Mouse (Mus musculus): Measurements from ENCODE around the gene Hmgn3. TPM values are rescaled to one million over a fixed set of nuclear protein-coding genes. Genes with fewer than 3 reads are reported as not detected.

Gene Hmgn3
- polyA plus RNA-seq (2012; rRNA removed), result 4.9 and 6.6 TPM in 2 replicates

GRCm38 (mm10) chr9:83146446-83147188 is at the start of gene Hmgn3:
TSS of gene Hmgn3 (minus strand) at chr9:83146685.
- Histone ChIP-seq H3K4me3 (ENCODE audit: extremely low read depth, insufficient read depth, insufficient read length) (peak within 1 kb of the TSS; percentile 65), H3K27ac (ENCODE audit: insufficient read depth, low read length) (peak within 1 kb of the TSS; percentile 13; the same call in 1 of the 2 replicates), H3K4me1 (ENCODE audit: control insufficient read depth, insufficient read depth, insufficient read length) (peaks cover 8% of the 10 kb centered on the region; the same call in 1 of the 2 replicates), H3K27me3 (ENCODE audit: control insufficient read depth, insufficient read depth, low read length) (no peaks in the 10 kb centered on the region), H3K36me3 (ENCODE audit: control insufficient read depth, insufficient read depth, low read length) (no peaks in the 10 kb centered on the region)
- 11% methylated on average over 28 of the region's 28 CpGs for WGBS
- TF ChIP-seq POLR2A (IDR thresholded peaks at IDR 0.05; ENCODE audit: low read depth, low read length) (no peak), CTCF (IDR thresholded peaks at IDR 0.05; ENCODE audit: extremely low read depth, insufficient read depth, insufficient read length, insufficient replicate concordance) (no peak)
- peak; percentile 32 to 66 for DNase-seq (ENCODE audit: low read depth in 1 of 2, low spot score in 2 of 2)

GRCm38 (mm10) chr9:83195765-83196164 is 49.3 kb upstream of the Hmgn3 start:
- 52% methylated on average over 10 of the region's 10 CpGs for WGBS
- no peak for TF ChIP-seq POLR2A (IDR thresholded peaks at IDR 0.05; ENCODE audit: low read depth, low read length)
- TF ChIP-seq CTCF (IDR thresholded peaks at IDR 0.05; ENCODE audit: extremely low read depth, insufficient read depth, insufficient read length, insufficient replicate concordance), result no peak

GRCm38 (mm10) chr9:83195007-83195406 is 48.5 kb upstream of the Hmgn3 start:
- no peak for DNase-seq (ENCODE audit: low read depth in 1 of 2, low spot score in 2 of 2)
- Histone ChIP-seq H3K27ac (ENCODE audit: insufficient read depth, low read length) (no peak overlapping the region), H3K4me1 (ENCODE audit: control insufficient read depth, insufficient read depth, insufficient read length) (no peaks in the 10 kb centered on the region; the same call in 1 of the 2 replicates), H3K4me3 (ENCODE audit: extremely low read depth, insufficient read depth, insufficient read length) (no peak overlapping the region), H3K36me3 (ENCODE audit: control insufficient read depth, insufficient read depth, low read length) (no peaks in the 10 kb centered on the region), H3K27me3 (ENCODE audit: control insufficient read depth, insufficient read depth, low read length) (no peaks in the 10 kb centered on the region)
- WGBS, result 67% methylated on average over 6 of the region's 6 CpGs
- TF ChIP-seq POLR2A (IDR thresholded peaks at IDR 0.05; ENCODE audit: low read depth, low read length) (no peak), CTCF (IDR thresholded peaks at IDR 0.05; ENCODE audit: extremely low read depth, insufficient read depth, insufficient read length, insufficient replicate concordance) (no peak)

More at GRCm38 (mm10) chr9:83195765-83196164, 49.3 kb upstream of the Hmgn3 start:
- Histone ChIP-seq H3K36me3 (ENCODE audit: control insufficient read depth, insufficient read depth, low read length) (no peaks in the 10 kb centered on the region), H3K27ac (ENCODE audit: insufficient read depth, low read length) (no peak overlapping the region), H3K27me3 (ENCODE audit: control insufficient read depth, insufficient read depth, low read length) (no peaks in the 10 kb centered on the region), H3K4me1 (ENCODE audit: control insufficient read depth, insufficient read depth, insufficient read length) (no peaks in the 10 kb centered on the region; the same call in 1 of the 2 replicates), H3K4me3 (ENCODE audit: extremely low read depth, insufficient read depth, insufficient read length) (no peak overlapping the region)
- no peak for DNase-seq (ENCODE audit: low read depth in 1 of 2, low spot score in 2 of 2)

- H3K4me3 ChIP-seq (ENCODE audit: extremely low read depth, insufficient read depth, insufficient read length), result no peak overlapping the region
- H3K27ac ChIP-seq (ENCODE audit: insufficient read depth, low read length), result no peak overlapping the region
- TF ChIP-seq POLR2A (IDR thresholded peaks at IDR 0.05; ENCODE audit: low read depth, low read length) (no peak), CTCF (IDR thresholded peaks at IDR 0.05; ENCODE audit: extremely low read depth, insufficient read depth, insufficient read length, insufficient replicate concordance) (no peak)
- no peaks in the 10 kb centered on the region for H3K4me1 ChIP-seq (ENCODE audit: control insufficient read depth, insufficient read depth, insufficient read length)
- no peaks in the 10 kb centered on the region for H3K27me3 ChIP-seq (ENCODE audit: control insufficient read depth, insufficient read depth, low read length)
- DNase-seq (ENCODE audit: low read depth in 1 of 2, low spot score in 2 of 2), result no peak
- H3K36me3 ChIP-seq (ENCODE audit: control insufficient read depth, insufficient read depth, low read length), result no peaks in the 10 kb centered on the region
- WGBS, result 8% methylated on average over 2 of the region's 2 CpGs
Measured at GRCm38 (mm10) chr9:83187752-83188151, 41.3 kb upstream of the Hmgn3 start.

GRCm38 (mm10) chr9:83145591-83146445 is 667 bp downstream of the Hmgn3 start:
- WGBS, result 4% methylated on average over 52 of the region's 53 CpGs
- DNase-seq (ENCODE audit: low read depth in 1 of 2, low spot score in 2 of 2), result peak in 1 of 2 experiments; percentile 20
- TF ChIP-seq CTCF (IDR thresholded peaks at IDR 0.05; ENCODE audit: extremely low read depth, insufficient read depth, insufficient read length, insufficient replicate concordance), result no peak
- TF ChIP-seq POLR2A (IDR thresholded peaks at IDR 0.05; ENCODE audit: low read depth, low read length), result no peak
- Histone ChIP-seq H3K4me3 (ENCODE audit: extremely low read depth, insufficient read depth, insufficient read length) (peak overlapping the region; percentile 65), H3K4me1 (ENCODE audit: control insufficient read depth, insufficient read depth, insufficient read length) (peaks cover 8% of the 10 kb centered on the region; the same call in 1 of the 2 replicates), H3K27me3 (ENCODE audit: control insufficient read depth, insufficient read depth, low read length) (no peaks in the 10 kb centered on the region), H3K27ac (ENCODE audit: insufficient read depth, low read length) (peak overlapping the region; percentile 13; the same call in 1 of the 2 replicates), H3K36me3 (ENCODE audit: control insufficient read depth, insufficient read depth, low read length) (no peaks in the 10 kb centered on the region)

- Histone ChIP-seq H3K4me3 (ENCODE audit: extremely low read depth, insufficient read depth, insufficient read length) (no peak overlapping the region), H3K27ac (ENCODE audit: insufficient read depth, low read length) (no peak overlapping the region), H3K4me1 (ENCODE audit: control insufficient read depth, insufficient read depth, insufficient read length) (no peaks in the 10 kb centered on the region), H3K36me3 (ENCODE audit: control insufficient read depth, insufficient read depth, low read length) (no peaks in the 10 kb centered on the region), H3K27me3 (ENCODE audit: control insufficient read depth, insufficient read depth, low read length) (no peaks in the 10 kb centered on the region)
- no peak for DNase-seq (ENCODE audit: low read depth in 1 of 2, low spot score in 2 of 2)
- no peak for TF ChIP-seq POLR2A (IDR thresholded peaks at IDR 0.05; ENCODE audit: low read depth, low read length)
- 93% methylated on average over 4 of the region's 4 CpGs for WGBS
Measured at GRCm38 (mm10) chr9:83129831-83130230, 16.7 kb downstream of the Hmgn3 start.
